Mouse (Mus musculus) G1E (cell line): ENCODE results near the gene Ercc8. TPM values are rescaled to one million over a fixed set of nuclear protein-coding genes. Genes with fewer than 3 reads are reported as not detected.

Source experiments
- ATAC-seq: 2 replicates; pipeline ENCODE4 v1.8.0; 2016; ENCODE audit warnings: mild to moderate bottlenecking; ENCODE audit not compliant: insufficient number of reproducible peaks, poor library complexity, low FRiP score, severe bottlenecking; ENCODE audit errors: extremely low read depth
- DNase-seq: peaks from one replicate; pipeline ENCODE4 v3.0.0; 2012; ENCODE audit warnings: low spot score
- H3K27me3 ChIP-seq: 2 replicates; pipeline ENCODE4 v1.6.1; 2012; ENCODE audit warnings: mild to moderate bottlenecking, low read length, inconsistent platforms; ENCODE audit not compliant: insufficient read depth
- H3K36me3 ChIP-seq: replicated peaks from 2 replicates; pipeline ENCODE3; 2012; ENCODE audit warnings: mild to moderate bottlenecking, inconsistent platforms
- H3K4me1 ChIP-seq: 2 replicates; pipeline ENCODE4 v1.6.1; 2012; ENCODE audit warnings: low read depth, low read length, inconsistent platforms, mixed read lengths; ENCODE audit not compliant: insufficient read depth
- H3K4me3 ChIP-seq: 2 replicates; pipeline ENCODE4 v1.5.1; 2012; ENCODE audit warnings: low read depth, mild to moderate bottlenecking, inconsistent platforms, low read length, moderate library complexity, mixed read lengths
- H3K9me3 ChIP-seq: replicated peaks from 2 replicates; pipeline ENCODE4 v1.6.1; 2012; ENCODE audit warnings: inconsistent platforms
- CTCF ChIP-seq: IDR thresholded peaks from 2 replicates; pipeline ENCODE4 v1.5.1; 2012; ENCODE audit warnings: low read depth, low read length, inconsistent platforms, mixed read lengths
- GATA1 ChIP-seq: IDR thresholded peaks from 2 replicates; pipeline ENCODE4 v1.6.1; 2012; ENCODE audit warnings: borderline replicate concordance, low read length, inconsistent platforms, mixed read lengths
- GATA2 ChIP-seq: IDR thresholded peaks from 2 replicates; pipeline ENCODE4 v1.6.1; 2012; ENCODE audit warnings: low read depth, low read length, inconsistent platforms, borderline replicate concordance
- POLR2AphosphoS5 ChIP-seq: IDR thresholded peaks from 2 replicates; pipeline ENCODE4 v1.6.1; 2012; ENCODE audit warnings: low read depth, low read length, inconsistent platforms; ENCODE audit not compliant: insufficient replicate concordance
- TAL1 ChIP-seq: conservative IDR thresholded peaks from 2 replicates; pipeline ENCODE4 v1.6.1; 2012; ENCODE audit warnings: low read depth, low read length, inconsistent platforms, mixed read lengths
- polyA plus RNA-seq: library from polyadenylated mRNA; stranded (reverse); fragments of >175 nt; gene quantifications from 2 replicates; pipeline ENCODE4 v1.2.3, GENCODE M21; 2012
- total RNA-seq, 2 experiments: library from RNA; stranded (forward) in 1 of 2; stranded (reverse) in 1 of 2; fragments of 200-1000 nt in 1 of 2; fragments of >200 nt in 1 of 2; fragmentation: Nextera tagmentation in 1 of 2; gene quantifications; 2 replicates each; pipeline ENCODE4 v1.2.3; 2014 to 2017

The Ercc8 gene
- total and polyA plus RNA-seq, 3 experiments = 4.1 to 13.8 (median 10.1) TPM

GRCm38 (mm10) chr13:108210960-108211359, 52.4 kb downstream of the Ercc8 start:
- no peaks in the 10 kb centered on the region for H3K9me3 ChIP-seq
- TF ChIP-seq TAL1 = no peak
- H3K27me3 ChIP-seq = peaks cover 27% of the 10 kb centered on the region
- H3K4me3 ChIP-seq = no peak overlapping the region
- H3K36me3 ChIP-seq = no peaks in the 10 kb centered on the region
- peaks cover 37% of the 10 kb centered on the region for H3K4me1 ChIP-seq
- ATAC-seq (no peak), DNase-seq (no peak)

- H3K4me3 ChIP-seq = no peak overlapping the region
- TF ChIP-seq TAL1 (no peak), CTCF (no peak), GATA2 (no peak), GATA1 (no peak), POLR2AphosphoS5 (no peak)
- DNase-seq (no peak), ATAC-seq (no peak)
- peaks cover 33% of the 10 kb centered on the region for H3K27me3 ChIP-seq
- peaks cover 37% of the 10 kb centered on the region for H3K4me1 ChIP-seq
- no peaks in the 10 kb centered on the region for H3K9me3 ChIP-seq
- H3K36me3 ChIP-seq = no peaks in the 10 kb centered on the region
Measured at GRCm38 (mm10) chr13:108212397-108213018, 54.0 kb downstream of the Ercc8 start.

- H3K4me1 ChIP-seq = peaks cover 37% of the 10 kb centered on the region
- ATAC-seq = no peak
- peaks cover 45% of the 10 kb centered on the region for H3K27me3 ChIP-seq
Measured at GRCm38 (mm10) chr13:108214081-108214484, 55.6 kb downstream of the Ercc8 start, which contains the start of gene Elovl7. Gene Elovl7, plus strand, starts transcription at chr13:108214404.

GRCm38 (mm10) chr13:108214485-108215107, 56.1 kb downstream of the Ercc8 start:
- Histone ChIP-seq H3K27me3 (peaks cover 50% of the 10 kb centered on the region), H3K36me3 (no peaks in the 10 kb centered on the region), H3K4me1 (peaks cover 37% of the 10 kb centered on the region), H3K4me3 (peak overlapping the region; percentile 70), H3K9me3 (no peaks in the 10 kb centered on the region)
- no peak for TF ChIP-seq GATA1
- no peak for TF ChIP-seq CTCF
- TF ChIP-seq TAL1 = no peak
- no peak for TF ChIP-seq GATA2
- TF ChIP-seq POLR2AphosphoS5 = no peak
- DNase-seq (no peak), ATAC-seq (no peak)

More at GRCm38 (mm10) chr13:108214081-108214484, 55.6 kb downstream of the Ercc8 start, which contains the start of gene Elovl7:
- TF ChIP-seq TAL1 = no peak
- TF ChIP-seq GATA2 = no peak
- TF ChIP-seq POLR2AphosphoS5 = no peak
- no peak for TF ChIP-seq CTCF
- no peak for TF ChIP-seq GATA1
- peak; percentile 29 for DNase-seq
- Histone ChIP-seq H3K4me3 (peak within 1 kb of the TSS; percentile 70), H3K36me3 (no peaks in the 10 kb centered on the region), H3K9me3 (no peaks in the 10 kb centered on the region)

- Histone ChIP-seq H3K9me3 (no peaks in the 10 kb centered on the region), H3K36me3 (no peaks in the 10 kb centered on the region), H3K4me1 (peaks cover 37% of the 10 kb centered on the region), H3K27me3 (peaks cover 55% of the 10 kb centered on the region), H3K4me3 (no peak overlapping the region)
- ATAC-seq (no peak), DNase-seq (no peak)
- no peak for TF ChIP-seq CTCF
- no peak for TF ChIP-seq TAL1
- no peak for TF ChIP-seq POLR2AphosphoS5
- no peak for TF ChIP-seq GATA1
- no peak for TF ChIP-seq GATA2
Measured at GRCm38 (mm10) chr13:108215231-108215780, 56.8 kb downstream of the Ercc8 start.

GRCm38 (mm10) chr13:108219773-108220172, 61.2 kb downstream of the Ercc8 start:
- ATAC-seq = no peak
- no peak for TF ChIP-seq GATA1
- TF ChIP-seq GATA2 = no peak
- no peak for TF ChIP-seq TAL1
- TF ChIP-seq POLR2AphosphoS5 = no peak
- no peak for TF ChIP-seq CTCF
- Histone ChIP-seq H3K4me3 (no peak overlapping the region), H3K4me1 (peaks cover 5% of the 10 kb centered on the region), H3K9me3 (no peaks in the 10 kb centered on the region), H3K36me3 (no peaks in the 10 kb centered on the region), H3K27me3 (peaks cover 49% of the 10 kb centered on the region)
- no peak for DNase-seq
